Mouse (Mus musculus): Measurements from ENCODE around the gene Serinc1. TPM values are rescaled to one million over a fixed set of nuclear protein-coding genes. Genes with fewer than 3 reads are reported as not detected.
"Not testable (repeated sequence)": the region's sequence is repeated elsewhere in the genome, so short reads cannot be mapped to it uniquely, and the experiment has no call there.

Gene Serinc1
- total RNA-seq (2017), result 59.5 and 83.8 TPM in 2 replicates

DNA sequence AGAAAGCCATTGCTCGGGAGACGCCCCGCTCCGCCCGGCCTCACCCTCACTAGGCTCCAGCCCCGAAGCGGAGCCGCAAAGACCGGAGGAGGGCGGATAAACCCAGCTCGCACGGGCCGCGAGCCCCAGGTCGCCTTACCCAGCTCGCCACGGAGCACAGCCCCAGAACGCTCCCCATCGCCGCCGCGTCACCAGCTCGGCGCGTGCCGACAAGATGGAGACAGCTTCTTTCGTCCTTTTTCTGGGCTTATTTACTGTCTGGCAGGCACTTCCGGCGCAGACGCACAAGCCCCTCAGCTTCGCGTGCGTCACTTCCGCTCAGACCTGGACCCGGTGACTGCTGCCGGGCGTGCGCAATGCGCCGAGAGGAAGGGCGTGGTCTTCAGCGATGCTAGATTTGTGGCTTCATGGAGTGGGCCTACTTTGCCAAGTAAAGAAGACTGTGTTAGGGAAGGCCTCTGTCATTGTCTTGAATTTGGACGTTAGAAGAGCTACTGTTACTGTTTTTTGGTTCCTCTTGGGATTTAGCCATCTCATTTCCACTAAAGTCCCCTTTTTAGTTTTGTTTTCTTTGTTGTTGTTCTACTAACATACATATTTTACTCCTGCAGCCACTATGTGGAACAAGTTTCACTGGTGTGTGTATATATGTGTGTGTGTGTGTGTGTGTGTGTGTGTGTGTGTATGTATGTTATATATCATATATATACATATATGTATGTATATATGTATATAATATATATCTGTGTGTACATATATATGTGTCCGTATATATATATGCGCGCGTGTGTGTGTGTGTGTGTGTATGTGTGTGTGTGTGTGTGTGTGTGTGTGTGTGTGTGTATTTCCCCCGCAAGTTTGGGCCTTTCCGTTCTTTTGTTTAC, at the start of gene Serinc1:
Serinc1 (minus strand) TSS at position 313 of the 884 bp plus-strand sequence.
- ATAC-seq (replicated peaks; ENCODE audit: low read depth, poor library complexity, severe bottlenecking), result peak; percentile 99

- no peak for ATAC-seq (replicated peaks; ENCODE audit: low read depth, poor library complexity, severe bottlenecking)
Observed at GRCm38 (mm10) chr10:57576721-57577120, 44.4 kb upstream of the Serinc1 start.

DNA sequence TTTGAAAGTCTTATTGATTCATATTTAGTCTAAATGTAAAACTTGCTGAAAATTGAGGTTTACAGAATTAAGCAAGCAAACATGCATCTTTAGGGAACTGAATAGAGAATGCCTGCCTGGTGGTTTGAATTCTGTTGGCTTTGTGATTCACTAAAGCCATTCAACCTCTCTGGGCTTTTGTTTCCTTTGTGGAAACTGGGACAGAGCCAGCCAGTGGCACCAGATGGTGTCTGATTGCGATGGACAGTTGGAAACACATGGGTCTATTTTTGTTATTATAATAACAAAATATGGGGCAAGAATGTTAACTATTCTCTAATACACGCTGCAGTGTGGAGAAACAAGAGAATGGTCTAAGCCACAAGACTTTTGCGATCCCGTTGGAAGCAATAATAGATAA, 39.8 kb upstream of the Serinc1 start:
- no peak for ATAC-seq (replicated peaks; ENCODE audit: low read depth, poor library complexity, severe bottlenecking)

DNA sequence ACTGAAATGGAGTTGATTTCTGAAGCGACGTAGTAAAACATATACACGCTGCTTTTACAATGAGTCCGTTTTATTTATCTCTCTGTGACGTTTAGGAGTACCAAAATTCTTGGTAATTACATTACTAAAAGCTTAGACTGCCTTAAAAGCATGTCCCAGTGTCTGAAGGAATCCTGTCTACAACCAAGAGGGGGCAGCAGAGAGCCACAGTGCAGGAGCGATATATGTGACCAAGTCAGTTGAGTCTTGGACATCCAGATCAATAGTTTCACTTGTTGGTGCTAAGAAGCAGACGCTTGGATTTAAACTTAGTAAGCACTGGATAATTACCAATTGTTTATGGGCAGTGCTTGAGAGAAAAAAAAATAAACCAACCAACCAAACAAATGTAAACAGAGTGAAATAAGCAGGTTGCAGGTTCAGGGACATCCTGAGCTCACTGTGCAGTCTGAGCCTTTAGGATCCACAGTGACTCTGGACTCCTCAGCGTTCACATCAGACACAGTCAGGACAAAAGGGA, 38.9 kb upstream of the Serinc1 start:
- peak; percentile 89 for ATAC-seq (replicated peaks; ENCODE audit: low read depth, poor library complexity, severe bottlenecking)

- no peak for ATAC-seq (replicated peaks; ENCODE audit: low read depth, poor library complexity, severe bottlenecking)
Observed at GRCm38 (mm10) chr10:57569023-57569931, 36.9 kb upstream of the Serinc1 start.

GRCm38 (mm10) chr10:57566221-57566620, 33.9 kb upstream of the Serinc1 start:
- ATAC-seq (replicated peaks; ENCODE audit: low read depth, poor library complexity, severe bottlenecking), result peak; percentile 96

DNA sequence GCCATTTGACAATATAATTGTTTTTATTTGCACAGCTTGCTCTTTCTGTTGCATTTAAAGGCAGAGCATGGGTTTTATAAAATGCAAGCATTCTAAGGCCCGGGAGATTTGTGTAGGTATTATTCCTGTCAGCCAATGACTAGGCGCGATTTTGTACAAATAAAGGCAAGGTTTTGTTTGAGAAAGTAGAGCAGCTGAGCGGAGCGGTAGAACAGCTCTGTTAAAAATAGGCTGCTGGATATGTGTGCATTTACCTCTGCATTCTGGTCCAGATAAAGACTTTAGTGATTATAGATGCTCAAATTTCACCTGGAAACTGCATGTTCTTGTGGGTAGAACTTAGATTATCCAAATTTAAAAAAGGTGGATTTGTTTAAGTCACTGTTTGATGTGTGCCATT, 25.3 kb upstream of the Serinc1 start:
- ATAC-seq (replicated peaks; ENCODE audit: low read depth, poor library complexity, severe bottlenecking), result no peak

- no peak for ATAC-seq (replicated peaks; ENCODE audit: low read depth, poor library complexity, severe bottlenecking)
Observed at GRCm38 (mm10) chr10:57553719-57554118, 21.4 kb upstream of the Serinc1 start.

DNA sequence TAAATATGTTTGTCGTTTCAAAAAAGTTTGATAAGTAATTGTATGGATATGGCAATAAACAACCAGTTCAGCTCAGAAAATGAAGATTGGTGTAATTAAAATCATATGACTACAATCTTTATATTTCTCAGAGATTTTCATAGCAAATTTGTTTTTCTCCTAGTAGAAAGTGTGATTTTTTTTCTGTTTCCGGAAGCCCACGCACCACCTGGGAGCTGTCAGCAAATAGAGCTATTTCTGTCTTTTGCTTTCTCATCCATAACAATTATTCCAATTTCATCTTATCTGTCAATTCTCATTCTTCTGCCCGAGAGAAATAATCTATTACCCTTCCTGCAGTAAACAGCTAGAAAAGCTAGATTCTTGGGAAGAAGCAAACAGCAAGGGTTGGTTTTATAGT, 17.3 kb upstream of the Serinc1 start:
- ATAC-seq (replicated peaks; ENCODE audit: low read depth, poor library complexity, severe bottlenecking), result no peak

GRCm38 (mm10) chr10:57543890-57544289, 11.6 kb upstream of the Serinc1 start:
- ATAC-seq (replicated peaks; ENCODE audit: low read depth, poor library complexity, severe bottlenecking), result not testable (repeated sequence)

- ATAC-seq (replicated peaks; ENCODE audit: low read depth, poor library complexity, severe bottlenecking), result no peak
Observed at GRCm38 (mm10) chr10:57531616-57532217, 613 bp downstream of the Serinc1 start.

GRCm38 (mm10) chr10:57531076-57531475, 1.3 kb downstream of the Serinc1 start:
- ATAC-seq (replicated peaks; ENCODE audit: low read depth, poor library complexity, severe bottlenecking), result no peak

GRCm38 (mm10) chr10:57526469-57526868, 5.9 kb downstream of the Serinc1 start:
- no peak for ATAC-seq (replicated peaks; ENCODE audit: low read depth, poor library complexity, severe bottlenecking)

- ATAC-seq (replicated peaks; ENCODE audit: low read depth, poor library complexity, severe bottlenecking), result no peak
Observed at GRCm38 (mm10) chr10:57515278-57515677, 17.1 kb downstream of the Serinc1 start.

DNA sequence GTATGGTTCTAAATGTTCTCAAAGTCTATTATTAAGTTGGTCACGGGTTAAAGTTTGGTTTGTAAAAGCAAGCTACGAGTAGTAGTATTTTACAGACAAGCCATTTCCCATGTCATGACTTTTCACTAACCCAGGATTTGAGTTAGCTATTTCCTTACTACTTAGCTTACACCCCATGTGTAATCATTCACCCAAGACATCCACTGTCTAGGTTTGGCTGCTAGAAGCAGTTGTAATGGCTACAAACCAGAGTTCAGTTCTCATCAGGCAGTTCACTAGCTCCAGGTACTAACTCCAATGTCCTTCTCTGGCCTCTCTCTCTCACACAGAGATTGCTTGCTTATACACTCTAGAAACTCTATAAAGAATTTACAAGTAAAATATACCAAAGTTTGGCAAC, 17.7 kb downstream of the Serinc1 start:
- ATAC-seq (replicated peaks; ENCODE audit: low read depth, poor library complexity, severe bottlenecking), result no peak

DNA sequence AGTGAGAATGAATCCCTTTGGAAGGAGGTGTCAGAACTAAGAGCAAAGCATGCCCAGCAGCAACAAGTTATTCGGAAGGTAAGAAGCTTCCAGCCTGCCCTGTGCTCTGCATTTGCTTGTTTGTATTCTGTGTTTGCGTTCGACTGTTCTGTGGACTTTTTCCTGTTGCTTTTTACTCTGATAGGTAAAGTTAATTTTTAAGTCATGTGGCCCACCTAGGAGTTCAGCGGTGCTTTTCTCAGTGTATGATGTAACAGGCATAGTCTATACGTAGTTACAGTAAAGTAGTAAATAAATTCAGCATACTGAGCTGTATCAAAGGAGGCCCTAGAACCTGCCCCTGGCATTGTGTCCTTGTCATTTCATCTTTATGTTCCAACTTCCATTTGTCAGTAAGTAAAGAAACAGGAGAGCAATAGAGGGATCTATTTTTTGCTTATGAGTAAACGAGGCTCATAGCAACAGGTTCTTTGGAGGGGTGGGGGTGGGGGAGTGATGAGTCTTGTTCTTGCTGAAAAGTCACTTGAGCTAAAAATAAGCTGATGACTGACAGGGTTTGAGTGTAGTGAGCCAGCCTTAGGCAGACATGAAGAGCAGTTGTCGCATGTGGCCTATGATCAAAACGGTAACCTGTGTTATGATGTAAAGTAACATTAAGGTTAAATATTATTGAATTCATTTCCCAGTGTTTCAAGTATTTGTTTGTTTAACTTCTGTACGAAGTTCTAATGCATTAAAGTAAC, 32.7 kb downstream of the Serinc1 start:
- ATAC-seq (replicated peaks; ENCODE audit: low read depth, poor library complexity, severe bottlenecking), result no peak

- peak; percentile 64 for ATAC-seq (replicated peaks; ENCODE audit: low read depth, poor library complexity, severe bottlenecking)
Observed at GRCm38 (mm10) chr10:57492050-57492449, 40.3 kb downstream of the Serinc1 start.

GRCm38 (mm10) chr10:57488591-57488990, 43.7 kb downstream of the Serinc1 start:
- no peak for ATAC-seq (replicated peaks; ENCODE audit: low read depth, poor library complexity, severe bottlenecking)

DNA sequence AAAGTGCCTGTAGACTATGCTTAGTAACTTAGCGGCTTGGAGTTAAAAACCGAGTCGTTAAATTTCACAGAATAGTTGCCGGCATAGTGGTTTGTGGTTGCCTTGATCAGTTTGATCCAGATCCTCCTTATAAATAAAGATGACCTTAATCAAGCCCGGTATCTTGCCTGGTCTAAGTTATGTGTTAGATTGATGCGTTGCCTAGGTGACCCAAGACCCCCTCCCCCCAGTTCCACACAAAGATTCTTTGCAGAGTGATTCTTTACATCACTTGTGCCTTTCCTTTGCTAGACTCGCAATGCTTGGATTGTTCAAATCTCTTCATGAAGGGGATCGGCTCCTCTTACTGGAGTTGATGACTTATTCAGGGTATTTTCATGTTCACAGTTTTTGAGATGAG, 45.1 kb downstream of the Serinc1 start:
- ATAC-seq (replicated peaks; ENCODE audit: low read depth, poor library complexity, severe bottlenecking), result 0 out of 2 replicates have a peak, but pooled peaks have one; percentile 3

Data from common myeloid progenitor, adult 5-6 weeks (primary cell).